Mouse (Mus musculus): ENCODE data around the gene Cfap43. TPM values are rescaled to one million over a fixed set of nuclear protein-coding genes. Genes with fewer than 3 reads are reported as not detected.

The Cfap43 gene
- polyA plus RNA-seq, 1 experiment from 2014 or later: 0.75 TPM

- no peaks in the 10 kb centered on the region for H3K9me3 ChIP-seq (ENCODE audit: control insufficient read depth, low read length)
- no peak overlapping the region for H3K4me3 ChIP-seq (ENCODE audit: low read depth, low read length)
- no peaks in the 10 kb centered on the region for H3K36me3 ChIP-seq (ENCODE audit: control insufficient read depth, insufficient read depth, low read length)
- ATAC-seq (ENCODE audit: low read depth) (no peak), DNase-seq (ENCODE audit: low spot score) (peak; percentile 75)
- H3K4me1 ChIP-seq (ENCODE audit: control insufficient read depth, insufficient read depth, low read length): peaks cover 22% of the 10 kb centered on the region; the same call in 1 of the 2 replicates
- 0 out of 2 replicates have a peak overlapping the region, but pooled peaks have one; percentile 28 for H3K27ac ChIP-seq (replicated peaks; ENCODE audit: low read depth, low read length)
- H3K4me2 ChIP-seq (ENCODE audit: low read depth, low read length): no peak overlapping the region
- H3K9ac ChIP-seq (ENCODE audit: low read depth, low read length): no peak overlapping the region
- H3K27me3 ChIP-seq (replicated peaks; ENCODE audit: control insufficient read depth, insufficient read depth, low read length): no peaks in the 10 kb centered on the region
- WGBS: 42% methylated on average over 7 of the region's 7 CpGs
Observed at GRCm38 (mm10) chr19:47725643-47726140, 193.4 kb downstream of the Cfap43 start.

- no peak for ATAC-seq (ENCODE audit: low read depth)
- peaks cover 15% of the 10 kb centered on the region; the same call in 1 of the 2 replicates for H3K4me1 ChIP-seq (ENCODE audit: control insufficient read depth, insufficient read depth, low read length)
- WGBS: 73% methylated on average over 4 of the region's 4 CpGs
Observed at GRCm38 (mm10) chr19:47724903-47725302, 194.2 kb downstream of the Cfap43 start.

GRCm38 (mm10) chr19:47722471-47722870, 196.6 kb downstream of the Cfap43 start:
- no peak overlapping the region for H3K9ac ChIP-seq (ENCODE audit: low read depth, low read length)
- no peak overlapping the region for H3K4me2 ChIP-seq (ENCODE audit: low read depth, low read length)
- no peak for ATAC-seq (ENCODE audit: low read depth)

More at GRCm38 (mm10) chr19:47724903-47725302, 194.2 kb downstream of the Cfap43 start:
- H3K27ac ChIP-seq (replicated peaks; ENCODE audit: low read depth, low read length): no peak overlapping the region
- no peaks in the 10 kb centered on the region for H3K27me3 ChIP-seq (replicated peaks; ENCODE audit: control insufficient read depth, insufficient read depth, low read length)
- no peak for DNase-seq (ENCODE audit: low spot score)
- no peak overlapping the region for H3K4me2 ChIP-seq (ENCODE audit: low read depth, low read length)
- no peaks in the 10 kb centered on the region for H3K36me3 ChIP-seq (ENCODE audit: control insufficient read depth, insufficient read depth, low read length)
- no peak overlapping the region for H3K9ac ChIP-seq (ENCODE audit: low read depth, low read length)
- H3K4me3 ChIP-seq (ENCODE audit: low read depth, low read length): no peak overlapping the region
- no peaks in the 10 kb centered on the region for H3K9me3 ChIP-seq (ENCODE audit: control insufficient read depth, low read length)

GRCm38 (mm10) chr19:47719147-47719546, 199.9 kb downstream of the Cfap43 start:
- H3K36me3 ChIP-seq (ENCODE audit: control insufficient read depth, insufficient read depth, low read length): no peaks in the 10 kb centered on the region
- H3K4me1 ChIP-seq (ENCODE audit: control insufficient read depth, insufficient read depth, low read length): no peaks in the 10 kb centered on the region
- DNase-seq (ENCODE audit: low spot score) (no peak), ATAC-seq (ENCODE audit: low read depth) (no peak)
- WGBS: 90% methylated on average over 3 of the region's 3 CpGs
- H3K9me3 ChIP-seq (ENCODE audit: control insufficient read depth, low read length): peaks cover 4% of the 10 kb centered on the region; the same call in 1 of the 2 replicates
- no peak overlapping the region for H3K9ac ChIP-seq (ENCODE audit: low read depth, low read length)
- H3K4me3 ChIP-seq (ENCODE audit: low read depth, low read length): no peak overlapping the region
- H3K4me2 ChIP-seq (ENCODE audit: low read depth, low read length): no peak overlapping the region
- H3K27me3 ChIP-seq (replicated peaks; ENCODE audit: control insufficient read depth, insufficient read depth, low read length): no peaks in the 10 kb centered on the region
- H3K27ac ChIP-seq (replicated peaks; ENCODE audit: low read depth, low read length): no peak overlapping the region

More at GRCm38 (mm10) chr19:47722471-47722870, 196.6 kb downstream of the Cfap43 start:
- 64% methylated on average over 6 of the region's 6 CpGs for whole genome bisulfite sequencing
- no peaks in the 10 kb centered on the region for H3K9me3 ChIP-seq (ENCODE audit: control insufficient read depth, low read length)
- no peak overlapping the region for H3K4me3 ChIP-seq (ENCODE audit: low read depth, low read length)
- peaks cover 4% of the 10 kb centered on the region; the same call in 1 of the 2 replicates for H3K4me1 ChIP-seq (ENCODE audit: control insufficient read depth, insufficient read depth, low read length)
- no peaks in the 10 kb centered on the region for H3K36me3 ChIP-seq (ENCODE audit: control insufficient read depth, insufficient read depth, low read length)
- no peak overlapping the region for H3K27ac ChIP-seq (replicated peaks; ENCODE audit: low read depth, low read length)
- DNase-seq (ENCODE audit: low spot score): no peak
- no peaks in the 10 kb centered on the region for H3K27me3 ChIP-seq (replicated peaks; ENCODE audit: control insufficient read depth, insufficient read depth, low read length)

- no peaks in the 10 kb centered on the region for H3K27me3 ChIP-seq (replicated peaks; ENCODE audit: control insufficient read depth, insufficient read depth, low read length)
- WGBS: 67% methylated on average over 2 of the region's 2 CpGs
- peaks cover 4% of the 10 kb centered on the region; the same call in 1 of the 2 replicates for H3K9me3 ChIP-seq (ENCODE audit: control insufficient read depth, low read length)
- H3K4me2 ChIP-seq (ENCODE audit: low read depth, low read length): no peak overlapping the region
- no peak overlapping the region for H3K27ac ChIP-seq (replicated peaks; ENCODE audit: low read depth, low read length)
- DNase-seq (ENCODE audit: low spot score) (no peak), ATAC-seq (ENCODE audit: low read depth) (no peak)
- no peak overlapping the region for H3K9ac ChIP-seq (ENCODE audit: low read depth, low read length)
- no peaks in the 10 kb centered on the region for H3K4me1 ChIP-seq (ENCODE audit: control insufficient read depth, insufficient read depth, low read length)
- H3K36me3 ChIP-seq (ENCODE audit: control insufficient read depth, insufficient read depth, low read length): no peaks in the 10 kb centered on the region
- H3K4me3 ChIP-seq (ENCODE audit: low read depth, low read length): no peak overlapping the region
Observed at GRCm38 (mm10) chr19:47716144-47716543, 202.9 kb downstream of the Cfap43 start.

- ATAC-seq (ENCODE audit: low read depth): no peak
- H3K4me3 ChIP-seq (ENCODE audit: low read depth, low read length): no peak overlapping the region
- no peak overlapping the region for H3K9ac ChIP-seq (ENCODE audit: low read depth, low read length)
- H3K27ac ChIP-seq (replicated peaks; ENCODE audit: low read depth, low read length): peak overlapping the region; percentile 56
- no peak overlapping the region for H3K4me2 ChIP-seq (ENCODE audit: low read depth, low read length)
- no peaks in the 10 kb centered on the region for H3K36me3 ChIP-seq (ENCODE audit: control insufficient read depth, insufficient read depth, low read length)
- H3K4me1 ChIP-seq (ENCODE audit: control insufficient read depth, insufficient read depth, low read length): no peaks in the 10 kb centered on the region
- peaks cover 4% of the 10 kb centered on the region; the same call in 1 of the 2 replicates for H3K9me3 ChIP-seq (ENCODE audit: control insufficient read depth, low read length)
- 46% methylated on average over 9 of the region's 9 CpGs for WGBS
- peak; percentile 66 for DNase-seq (ENCODE audit: low spot score)
- H3K27me3 ChIP-seq (replicated peaks; ENCODE audit: control insufficient read depth, insufficient read depth, low read length): no peaks in the 10 kb centered on the region
Observed at GRCm38 (mm10) chr19:47713457-47713856, 205.6 kb downstream of the Cfap43 start.

- Histone ChIP-seq H3K27ac (replicated peaks; ENCODE audit: low read depth, low read length) (no peak overlapping the region), H3K4me2 (ENCODE audit: low read depth, low read length) (no peak overlapping the region), H3K4me1 (ENCODE audit: control insufficient read depth, insufficient read depth, low read length) (no peaks in the 10 kb centered on the region), H3K36me3 (ENCODE audit: control insufficient read depth, insufficient read depth, low read length) (no peaks in the 10 kb centered on the region), H3K9ac (ENCODE audit: low read depth, low read length) (no peak overlapping the region), H3K9me3 (ENCODE audit: control insufficient read depth, low read length) (no peaks in the 10 kb centered on the region), H3K4me3 (ENCODE audit: low read depth, low read length) (no peak overlapping the region), H3K27me3 (replicated peaks; ENCODE audit: control insufficient read depth, insufficient read depth, low read length) (no peaks in the 10 kb centered on the region)
- ATAC-seq (ENCODE audit: low read depth) (no peak), DNase-seq (ENCODE audit: low spot score) (no peak)
- 72% methylated on average over 4 of the region's 4 CpGs for WGBS
Observed at GRCm38 (mm10) chr19:47710376-47710775, 208.7 kb downstream of the Cfap43 start.

GRCm38 (mm10) chr19:47705772-47706309, 213.2 kb downstream of the Cfap43 start:
- no peak overlapping the region for H3K4me3 ChIP-seq (ENCODE audit: low read depth, low read length)
- DNase-seq (ENCODE audit: low spot score) (no peak), ATAC-seq (ENCODE audit: low read depth) (no peak)
- H3K27me3 ChIP-seq (replicated peaks; ENCODE audit: control insufficient read depth, insufficient read depth, low read length): no peaks in the 10 kb centered on the region
- no peak overlapping the region for H3K27ac ChIP-seq (replicated peaks; ENCODE audit: low read depth, low read length)
- no peaks in the 10 kb centered on the region for H3K4me1 ChIP-seq (ENCODE audit: control insufficient read depth, insufficient read depth, low read length)
- no peak overlapping the region for H3K4me2 ChIP-seq (ENCODE audit: low read depth, low read length)
- H3K36me3 ChIP-seq (ENCODE audit: control insufficient read depth, insufficient read depth, low read length): no peaks in the 10 kb centered on the region
- 92% methylated on average over 8 of the region's 8 CpGs for WGBS
- H3K9ac ChIP-seq (ENCODE audit: low read depth, low read length): no peak overlapping the region
- no peaks in the 10 kb centered on the region for H3K9me3 ChIP-seq (ENCODE audit: control insufficient read depth, low read length)
